In the genomic region with DNA sequence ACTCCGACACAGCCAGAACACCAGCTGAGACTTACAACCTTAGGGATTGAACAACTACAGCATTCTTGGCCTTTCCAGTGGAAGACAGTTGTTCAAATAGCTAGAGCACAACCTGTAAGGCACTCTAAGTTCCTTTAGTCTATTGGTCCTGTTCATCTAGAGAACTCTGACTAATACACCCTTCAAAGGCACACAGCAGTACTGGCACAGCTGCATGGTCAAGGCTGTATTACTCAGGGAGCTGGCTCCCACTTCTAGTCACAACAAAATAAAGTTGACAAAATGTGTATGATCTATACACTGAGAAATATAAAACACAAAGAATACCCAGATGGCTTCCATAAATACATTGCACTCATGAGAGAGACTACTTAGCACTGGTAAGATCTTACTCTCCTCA, we compare ENCODE assay signal across 22 mouse cellular contexts. TPM values are rescaled to one million over a fixed set of nuclear protein-coding genes. Genes with fewer than 3 reads are reported as not detected.
DNase-seq lines count a peak whose midpoint lies in the region.
"Had no signal": no experiment of that assay in that cellular context is flagged by ENCODE, and none has a peak within 500 bp of the region (broad histone marks: within the 10 kb centered on the region; RNA-seq: fewer than 3 reads in every experiment).

No protein-coding gene starts in this region.

- no peaks in the 10 kb centered on the region for H3K9me3 ChIP-seq in heart, embryonic 10.5 days
- H3K9me3 ChIP-seq: forebrain, embryonic 10.5 days; forebrain, embryonic 13.5 days; heart, embryonic 13.5 days had no signal

- no peaks in the 10 kb centered on the region for H3K27me3 ChIP-seq in heart, embryonic 10.5 days (ENCODE audit: insufficient read depth, poor library complexity, severe bottlenecking)
- H3K27me3 ChIP-seq: forebrain, embryonic 13.5 days; heart, embryonic 13.5 days had no signal

- no peaks in the 10 kb centered on the region for H3K4me1 ChIP-seq in heart, embryonic 10.5 days
- H3K4me1 ChIP-seq: forebrain, embryonic 10.5 days; forebrain, embryonic 13.5 days had no signal

- 91% methylated on average over 1 of the region's 1 CpGs for WGBS in heart, embryonic 10.5 days

- no peak overlapping the region for H3K4me3 ChIP-seq in heart, embryonic 10.5 days
- H3K4me3 ChIP-seq: forebrain, embryonic 10.5 days; forebrain, embryonic 13.5 days; heart, embryonic 13.5 days had no signal

- DNase-seq in adrenal gland, adult 2 months: peak; percentile 64
- no peak for DNase-seq in adrenal gland, adult 18-20 months (ENCODE audit: low spot score in 2 of 2)
- peak; percentile 22 for DNase-seq in 416B (ENCODE audit: low read depth)
- DNase-seq in adrenal gland, postnatal 10 days: peak; percentile 42
- peak; percentile 53 to 54 for DNase-seq in adrenal gland, postnatal 36 days
- no peak for DNase-seq in layer of hippocampus, adult 9-10 months (ENCODE audit: low spot score)
- DNase-seq in heart, embryonic 10.5 days (ENCODE audit: low spot score): no peak
- DNase-seq: cerebellum, adult 11 months; cerebellum, adult 2 months; cerebellum, postnatal 10 days; cerebellum, postnatal 36 days; embryo, embryonic 11 days; gastrocnemius, postnatal 25 days; heart, adult 18-20 months; heart, postnatal 14 days; heart, postnatal 4 days; kidney, adult 18-20 months had no signal

- no peaks in the 10 kb centered on the region for H3K36me3 ChIP-seq in heart, embryonic 10.5 days

- H3K27ac ChIP-seq in heart, embryonic 10.5 days: no peak overlapping the region
- H3K27ac ChIP-seq: forebrain, embryonic 10.5 days; forebrain, embryonic 13.5 days; heart, embryonic 13.5 days; hindbrain, embryonic 14.5 days; hindbrain, postnatal 0 days had no signal

RNA-seq across cellular contexts. Expression of a gene that starts 10.5 kb away (rescaled TPM):
- 10 to 100 TPM; 18.2 to 21.1 TPM for total RNA-seq in adrenal gland, adult 2 months (2021)
- 1.1 TPM in 2 replicates for polyA plus RNA-seq in adrenal gland, adult 2 months (2012; rRNA removed)
- total RNA-seq in adrenal gland, adult 18-20 months (2021): 10 to 100 TPM; 16.4 to 17.5 TPM
- 10 to 100 TPM; 19.2 to 22.7 TPM for total RNA-seq in adrenal gland, postnatal 10 days (2021)
- total RNA-seq in adrenal gland, postnatal 36 days (2021): 10 to 100 TPM; 17.9 to 21.0 TPM
- polyA plus RNA-seq in heart, embryonic 10.5 days (2016; fragmentation: Nextera tagmentation; extraction: Ambion mirVana): 7.1 and 10.2 TPM in 2 replicates

RNA-seq across cellular contexts. Expression of a gene that starts 56.3 kb away (rescaled TPM):
- total RNA-seq in adrenal gland, adult 2 months (2021): 100 to 1,000 TPM; 531 to 670 TPM
- 37.4 and 41.0 TPM in 2 replicates for polyA plus RNA-seq in adrenal gland, adult 2 months (2012; rRNA removed)
- 100 to 1,000 TPM; 516 to 719 TPM for total RNA-seq in adrenal gland, adult 18-20 months (2021)
- total RNA-seq in adrenal gland, postnatal 10 days (2021): 1,000 to 10,000 TPM; 1,546 to 1,636 TPM
- 100 to 1,000 TPM; 472 to 633 TPM for total RNA-seq in adrenal gland, postnatal 36 days (2021)
- polyA plus RNA-seq in heart, embryonic 10.5 days (2016; fragmentation: Nextera tagmentation; extraction: Ambion mirVana): 124 and 196 TPM in 2 replicates

Comparison
In these comparisons a context has a peak if more than half of its experiments do, and no peak if none do; other contexts are left out.
1. DNase-seq: peak in adrenal gland, adult 2 months (single experiment), 416B (single experiment), adrenal gland, postnatal 10 days (single experiment) and adrenal gland, postnatal 36 days (2 of 2); none in adrenal gland, adult 18-20 months (0 of 2), layer of hippocampus, adult 9-10 months (single experiment) and heart, embryonic 10.5 days (single experiment).